Mouse (Mus musculus) hindbrain, embryonic 14.5 days (tissue): ENCODE measurements at regions not wholly inside any gene's neighbourhood (a gene's known extent, or its start where the extent isn't known, plus 50 kb on each side); places are given as distances from the start of the nearest gene placed in this dataset.

ENCODE experiments used
- ATAC-seq: fragments of 200-750 bp; cut with Nextera tagmentation; 2 replicates; pipeline ENCODE4 v1.8.0; 2017; ENCODE audit warnings: moderate number of reproducible peaks, mild to moderate bottlenecking, moderate TSS enrichment, moderate library complexity; ENCODE audit not compliant: low FRiP score
- DNase-seq: peaks from one replicate; pipeline ENCODE4 v3.0.0-alpha.2; 2015; ENCODE audit warnings: low spot score
- H3K27ac ChIP-seq: fragments of 300-500 bp; sonication (generic); 2 replicates; pipeline ENCODE4 v1.5.1; 2014; ENCODE audit warnings: mild to moderate bottlenecking, moderate library complexity
- H3K27me3 ChIP-seq: fragments of 300-500 bp; sonication (generic); 2 replicates; pipeline ENCODE4 v1.6.1; 2014; ENCODE audit warnings: mild to moderate bottlenecking, low read length, mixed read lengths; ENCODE audit not compliant: control insufficient read depth, insufficient read depth
- H3K36me3 ChIP-seq: fragments of 300-500 bp; sonication (generic); replicated peaks from 2 replicates; pipeline ENCODE4 v1.6.1; 2014; ENCODE audit not compliant: control insufficient read depth, insufficient read depth
- H3K4me1 ChIP-seq: fragments of 300-500 bp; sonication (generic); replicated peaks from 2 replicates; pipeline ENCODE4 v1.6.1; 2014; ENCODE audit warnings: antibody characterized with exemption, low read length, mixed read lengths; ENCODE audit not compliant: control insufficient read depth, insufficient read depth
- H3K4me2 ChIP-seq: fragments of 300-500 bp; sonication (generic); replicated peaks from 2 replicates; pipeline ENCODE4 v1.6.1; 2014; ENCODE audit warnings: mild to moderate bottlenecking, moderate library complexity
- H3K4me3 ChIP-seq: fragments of 300-500 bp; sonication (generic); replicated peaks from 2 replicates; pipeline ENCODE4 v1.5.1; 2014; ENCODE audit warnings: mild to moderate bottlenecking, low read length
- H3K9ac ChIP-seq: fragments of 300-500 bp; sonication (generic); 2 replicates; pipeline ENCODE4 v1.6.1; 2014
- H3K9me3 ChIP-seq: fragments of 300-500 bp; sonication (generic); 2 replicates; pipeline ENCODE4 v1.6.1; 2016; ENCODE audit warnings: low read length; ENCODE audit not compliant: control insufficient read depth
- WGBS: fragments of 180-500 bp; shearing (Covaris S2); extraction: QIAGEN DNeasy Blood & Tissue Kit; methylation state at CpG from one replicate; pipeline ENCODE4 v1.1.7; 2014; 5-methylcytosine and 5-hydroxymethylcytosine counted together

DNA sequence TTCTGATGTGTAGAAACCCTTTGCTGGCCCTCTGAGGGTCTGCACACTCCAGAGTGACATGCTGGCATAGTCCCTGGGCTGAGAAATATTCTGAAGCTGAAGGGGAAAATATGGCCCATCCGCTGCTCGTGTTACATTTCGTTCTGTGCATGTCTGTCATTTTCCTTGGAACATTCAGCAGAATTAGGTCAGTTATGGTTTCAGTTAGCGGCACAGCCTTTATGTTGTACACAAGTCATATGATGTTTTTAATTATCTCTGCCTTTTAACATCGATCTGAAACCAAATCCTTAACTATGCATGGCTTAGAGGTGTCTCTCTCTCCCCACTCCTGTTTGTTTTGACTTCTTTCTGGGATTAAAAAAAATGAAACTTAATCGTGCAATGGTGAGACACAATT, 254.7 kb upstream of the Prickle1 start:
- 89% methylated on average over 6 of the region's 6 CpGs for WGBS
- H3K9me3 ChIP-seq: 0 out of 2 replicates have a peak, but pooled peaks cover 3% of the 10 kb centered on the region
- H3K27me3 ChIP-seq: no peaks in the 10 kb centered on the region
- no peak overlapping the region for H3K9ac ChIP-seq
- H3K4me1 ChIP-seq: no peaks in the 10 kb centered on the region
- H3K4me2 ChIP-seq: no peak overlapping the region
- no peaks in the 10 kb centered on the region for H3K36me3 ChIP-seq
- H3K27ac ChIP-seq: no peak overlapping the region
- DNase-seq (no peak), ATAC-seq (no peak)
- H3K4me3 ChIP-seq: no peak overlapping the region

DNA sequence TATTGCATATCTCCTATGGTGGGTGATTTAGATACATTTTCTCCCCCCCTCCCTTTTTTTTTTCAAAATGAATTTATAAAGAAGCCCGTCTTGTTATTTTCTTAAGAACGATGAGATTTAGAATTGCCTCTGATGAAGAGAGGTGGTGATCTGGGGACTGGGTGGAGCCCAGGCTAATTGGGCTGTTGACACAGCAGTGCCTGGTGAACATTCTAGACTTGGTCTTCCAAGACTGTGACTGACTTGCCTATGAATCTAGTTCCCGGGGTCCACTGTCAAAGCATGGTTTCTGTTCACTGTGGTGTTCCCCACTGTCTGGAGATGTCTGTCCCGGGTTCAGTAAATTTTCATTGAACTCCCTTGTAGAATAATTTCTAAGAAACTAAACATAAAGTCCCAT, 253.1 kb upstream of the Prickle1 start:
- Histone ChIP-seq H3K4me2 (no peak overlapping the region), H3K27me3 (no peaks in the 10 kb centered on the region), H3K4me3 (no peak overlapping the region), H3K4me1 (no peaks in the 10 kb centered on the region), H3K9me3 (no peaks in the 10 kb centered on the region), H3K36me3 (no peaks in the 10 kb centered on the region), H3K27ac (no peak overlapping the region), H3K9ac (no peak overlapping the region)
- WGBS: 92% methylated on average over 4 of the region's 4 CpGs
- no peak for DNase-seq
- ATAC-seq: no peak

DNA sequence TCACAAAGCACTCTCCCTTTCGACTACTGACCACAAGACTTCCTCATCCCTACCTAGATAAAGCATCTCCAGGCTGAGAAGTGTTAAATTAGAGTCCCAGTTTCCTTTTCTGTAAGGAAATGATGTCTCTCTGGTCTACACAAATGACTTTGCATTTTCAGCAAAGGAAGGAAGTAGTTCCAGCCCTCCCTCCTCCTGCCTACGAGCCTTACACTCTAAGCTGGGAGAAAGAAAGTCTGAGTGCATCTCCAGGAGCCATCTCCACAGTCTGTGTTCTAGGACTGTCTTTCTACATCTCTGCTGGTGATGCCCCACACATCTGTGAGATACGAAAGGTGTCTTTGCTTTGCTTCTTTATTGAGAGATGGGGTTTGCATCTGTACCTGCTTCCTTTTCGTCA, 251.1 kb upstream of the Prickle1 start:
- Histone ChIP-seq H3K4me2 (no peak overlapping the region), H3K4me3 (no peak overlapping the region), H3K36me3 (no peaks in the 10 kb centered on the region), H3K4me1 (no peaks in the 10 kb centered on the region), H3K9me3 (no peaks in the 10 kb centered on the region), H3K9ac (no peak overlapping the region), H3K27me3 (no peaks in the 10 kb centered on the region), H3K27ac (no peak overlapping the region)
- no peak for ATAC-seq
- 87% methylated on average over 4 of the region's 4 CpGs for whole genome bisulfite sequencing
- no peak for DNase-seq

DNA sequence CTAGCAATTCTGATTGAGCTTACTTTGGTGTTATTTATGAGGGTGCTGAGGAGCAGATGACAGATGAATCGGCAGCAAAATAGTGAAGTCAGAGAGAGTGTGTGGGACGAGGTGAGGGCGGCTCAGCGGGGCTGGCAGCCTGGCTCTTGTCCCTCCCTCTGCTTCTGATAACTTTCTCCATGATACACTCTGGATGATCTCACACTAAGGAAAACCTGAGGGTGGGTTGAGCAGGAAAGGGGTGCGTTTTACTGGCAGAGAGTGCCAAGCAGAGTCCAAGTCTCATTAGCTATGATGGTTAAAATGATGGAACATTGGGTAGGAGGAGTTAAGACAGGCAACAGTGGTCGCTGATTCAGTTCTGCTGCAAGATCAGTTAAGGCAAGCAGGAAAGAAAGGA, 250.1 kb upstream of the Prickle1 start:
- Histone ChIP-seq H3K9me3 (no peaks in the 10 kb centered on the region), H3K27ac (no peak overlapping the region), H3K4me2 (no peak overlapping the region), H3K27me3 (no peaks in the 10 kb centered on the region), H3K4me3 (no peak overlapping the region), H3K9ac (no peak overlapping the region), H3K4me1 (no peaks in the 10 kb centered on the region), H3K36me3 (no peaks in the 10 kb centered on the region)
- 87% methylated on average over 6 of the region's 6 CpGs for WGBS
- ATAC-seq (no peak), DNase-seq (no peak)

DNA sequence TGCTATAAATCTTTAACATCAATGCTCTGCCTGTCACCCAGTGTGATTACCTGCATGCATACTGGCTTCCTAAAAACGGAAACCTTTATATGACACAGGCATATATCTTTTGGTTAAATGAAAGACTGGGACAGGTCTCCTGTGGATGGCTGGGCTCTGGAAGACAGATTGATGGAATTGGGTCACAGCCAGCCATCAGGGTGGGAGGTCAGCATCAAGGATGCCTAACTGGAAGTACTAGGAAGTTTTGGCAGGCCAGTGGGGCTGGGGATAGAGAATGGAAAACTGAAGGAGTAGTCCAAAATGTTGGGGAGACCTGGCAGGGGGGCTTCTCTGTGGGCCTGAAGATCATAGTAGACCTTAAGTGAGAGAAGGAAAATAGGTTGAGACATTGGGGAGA, 237.3 kb upstream of the Prickle1 start:
- Histone ChIP-seq H3K9me3 (no peaks in the 10 kb centered on the region), H3K4me2 (no peak overlapping the region), H3K36me3 (no peaks in the 10 kb centered on the region), H3K27me3 (no peaks in the 10 kb centered on the region), H3K4me1 (no peaks in the 10 kb centered on the region), H3K27ac (no peak overlapping the region), H3K9ac (no peak overlapping the region), H3K4me3 (no peak overlapping the region)
- no peak for DNase-seq
- WGBS: 88% methylated on average over 1 of the region's 1 CpGs
- no peak for ATAC-seq

DNA sequence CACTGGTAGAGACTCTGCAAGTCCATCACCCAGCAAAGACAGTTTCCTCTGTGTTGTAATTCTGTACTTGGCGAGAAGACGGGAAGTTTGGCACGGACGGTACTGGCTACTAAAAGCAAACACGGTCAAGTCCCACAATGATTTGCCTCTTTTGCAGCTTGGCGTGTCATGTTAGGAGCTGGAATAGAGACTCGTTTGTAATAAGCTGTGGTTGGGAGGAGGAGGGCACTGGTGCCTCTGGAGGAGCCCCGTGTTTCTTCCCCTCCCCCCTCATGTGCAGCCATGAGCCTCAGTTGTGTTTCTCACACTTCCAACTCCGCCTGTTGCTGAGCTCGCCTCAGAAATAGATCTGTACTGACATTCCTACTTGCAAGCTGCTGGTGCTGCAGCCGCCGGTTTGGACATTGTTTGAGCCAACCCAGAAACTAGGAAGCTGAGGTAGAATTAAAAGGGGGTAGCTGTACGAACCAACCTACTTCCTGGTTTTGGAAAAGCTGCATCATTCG, 236.8 kb upstream of the Prickle1 start:
- H3K36me3 ChIP-seq: no peaks in the 10 kb centered on the region
- DNase-seq: no peak
- H3K27ac ChIP-seq: no peak overlapping the region
- no peaks in the 10 kb centered on the region for H3K4me1 ChIP-seq
- H3K27me3 ChIP-seq: no peaks in the 10 kb centered on the region
- H3K9ac ChIP-seq: no peak overlapping the region
- H3K4me3 ChIP-seq: no peak overlapping the region
- 83% methylated on average over 14 of the region's 14 CpGs for WGBS
- ATAC-seq: no peak
- H3K4me2 ChIP-seq: no peak overlapping the region
- H3K9me3 ChIP-seq: no peaks in the 10 kb centered on the region

DNA sequence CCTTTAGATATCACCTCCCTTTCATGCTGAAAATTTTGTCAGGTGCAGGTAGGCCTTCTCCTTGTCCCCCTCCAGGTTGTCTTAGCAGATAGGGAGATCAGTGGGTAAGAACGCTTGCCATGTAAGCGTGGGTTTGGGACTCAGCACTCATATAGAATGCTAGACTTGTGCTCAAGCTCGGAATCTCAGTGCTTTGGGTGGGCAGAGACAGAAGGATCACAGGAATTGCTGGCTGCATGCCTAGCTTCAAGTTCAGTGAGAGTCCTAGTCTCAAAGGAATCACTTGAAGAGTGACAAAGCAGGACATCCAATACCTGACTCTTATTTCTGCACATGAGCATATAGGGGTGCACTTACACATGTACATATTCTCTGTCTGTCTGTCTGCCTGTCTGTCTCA, 235.5 kb upstream of the Prickle1 start:
- 81% methylated on average over 3 of the region's 3 CpGs for WGBS
- Histone ChIP-seq H3K27ac (no peak overlapping the region), H3K4me2 (no peak overlapping the region), H3K9me3 (no peaks in the 10 kb centered on the region), H3K9ac (no peak overlapping the region), H3K4me1 (no peaks in the 10 kb centered on the region), H3K27me3 (no peaks in the 10 kb centered on the region), H3K4me3 (no peak overlapping the region), H3K36me3 (no peaks in the 10 kb centered on the region)
- ATAC-seq: no peak
- DNase-seq: no peak

DNA sequence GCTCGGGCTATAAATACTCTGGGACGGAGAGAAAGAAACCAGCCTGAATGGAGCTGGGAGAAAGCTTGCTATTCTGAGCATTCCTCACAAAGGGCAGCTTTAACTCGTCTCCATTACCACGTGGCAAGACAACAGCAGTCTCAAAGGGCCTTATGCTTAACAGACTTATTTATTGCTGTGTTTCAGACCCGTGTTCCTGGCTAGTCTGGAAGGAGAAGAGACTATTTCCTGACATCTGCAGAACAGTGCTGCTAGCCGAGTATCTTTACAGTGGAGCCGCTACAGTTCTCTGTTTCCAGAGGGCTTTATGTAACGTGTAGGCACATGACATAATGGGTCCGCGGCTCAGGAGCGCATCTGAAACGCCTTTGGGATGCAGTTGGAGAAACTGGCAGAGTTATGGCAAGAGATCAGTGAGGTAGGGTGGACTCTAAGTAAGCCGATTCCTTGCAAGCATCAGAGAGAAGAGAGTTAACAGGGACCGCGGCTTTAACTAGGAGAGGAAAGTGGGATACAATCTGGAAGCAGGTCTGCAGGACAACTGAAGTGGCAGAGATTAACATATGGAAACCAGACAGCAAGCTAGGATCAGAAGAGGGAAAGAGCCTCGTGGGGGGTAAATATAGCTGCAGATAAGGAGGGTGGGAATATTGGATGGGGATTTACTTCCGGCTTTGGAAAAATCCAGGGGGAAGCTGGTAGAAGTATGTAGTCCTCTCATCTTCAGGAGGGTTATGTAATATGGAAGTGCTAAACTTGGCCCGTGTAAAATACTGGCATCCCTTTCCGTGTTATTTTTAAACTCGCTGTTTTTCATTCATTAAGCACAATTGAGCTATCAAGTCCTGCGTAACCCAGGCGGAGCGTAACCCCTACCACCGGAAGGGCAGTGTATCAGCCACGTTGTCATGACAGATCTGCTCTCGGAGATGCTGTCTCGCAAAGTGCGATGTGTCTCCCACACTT, 229.3 kb upstream of the Prickle1 start:
- Histone ChIP-seq H3K4me1 (no peaks in the 10 kb centered on the region), H3K9me3 (no peaks in the 10 kb centered on the region), H3K27ac (no peak overlapping the region), H3K4me3 (no peak overlapping the region), H3K9ac (no peak overlapping the region), H3K36me3 (no peaks in the 10 kb centered on the region), H3K4me2 (no peak overlapping the region; the same call in 1 of the 2 replicates), H3K27me3 (no peaks in the 10 kb centered on the region)
- ATAC-seq: no peak
- peak; percentile 36 for DNase-seq
- 66% methylated on average over 28 of the region's 28 CpGs for WGBS

DNA sequence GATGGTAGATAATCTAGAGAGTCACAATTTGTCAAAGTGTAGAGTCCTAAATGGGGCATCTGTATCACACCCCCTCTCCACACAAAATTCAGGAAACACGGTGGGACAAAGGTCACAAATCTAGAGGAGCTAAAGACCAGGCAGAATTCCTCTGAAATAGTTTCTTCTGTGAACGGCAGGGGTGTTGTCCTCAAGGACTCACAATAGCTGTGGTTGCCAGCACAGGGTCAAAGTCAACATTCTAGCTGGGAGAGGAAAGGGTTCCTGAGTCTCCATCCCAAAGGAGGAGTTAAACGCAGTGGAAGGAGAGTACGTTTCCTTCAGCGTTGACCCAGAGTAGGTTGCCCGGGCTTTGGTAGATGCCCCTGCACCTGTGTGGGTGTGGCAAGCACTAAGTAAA, 225.5 kb upstream of the Prickle1 start:
- no peaks in the 10 kb centered on the region for H3K4me1 ChIP-seq
- no peak overlapping the region for H3K4me3 ChIP-seq
- H3K4me2 ChIP-seq: no peak overlapping the region
- 81% methylated on average over 6 of the region's 6 CpGs for WGBS
- no peaks in the 10 kb centered on the region for H3K36me3 ChIP-seq
- no peak for DNase-seq
- H3K27me3 ChIP-seq: no peaks in the 10 kb centered on the region
- no peaks in the 10 kb centered on the region for H3K9me3 ChIP-seq
- ATAC-seq: no peak
- H3K9ac ChIP-seq: no peak overlapping the region
- no peak overlapping the region for H3K27ac ChIP-seq
